Mouse (Mus musculus) myocyte (in vitro differentiated cells): ENCODE data around the gene Tbx5.

Experiments
- E2F4 ChIP-seq: IDR thresholded peaks from one replicate; pipeline ENCODE4 v1.6.1; 2011; ENCODE audit warnings: mild to moderate bottlenecking, control low read depth, moderate library complexity; ENCODE audit not compliant: insufficient read depth
- MAX ChIP-seq: IDR thresholded peaks from one replicate; pipeline ENCODE4 v1.6.1; 2011; ENCODE audit warnings: low read depth, mild to moderate bottlenecking, control low read depth
- POLR2A ChIP-seq: IDR thresholded peaks from one replicate; pipeline ENCODE4 v1.6.1; 2011; ENCODE audit warnings: low read depth, mild to moderate bottlenecking, control low read depth, moderate library complexity; ENCODE audit not compliant: insufficient read length

GRCm38 (mm10) chr5:119877185-119877584 is 44.7 kb downstream of the Tbx5 start:
- no peak for TF ChIP-seq E2F4
- no peak for TF ChIP-seq POLR2A
- no peak for TF ChIP-seq MAX
